Mouse (Mus musculus) cerebellum, adult (tissue): ENCODE data around the gene Mst1.
A peak's percentile ranks its signal among the peaks of the same experiment; 100 is the strongest.

ENCODE experiments used
- ATAC-seq: cut with Nextera tagmentation; 2 replicates; pipeline ENCODE4 v1.9.2; 2017; ENCODE audit warnings: mild to moderate bottlenecking, moderate library complexity, mixed read lengths; ENCODE audit not compliant: insufficient number of reproducible peaks, low FRiP score, low TSS enrichment

Gene Mst1

DNA sequence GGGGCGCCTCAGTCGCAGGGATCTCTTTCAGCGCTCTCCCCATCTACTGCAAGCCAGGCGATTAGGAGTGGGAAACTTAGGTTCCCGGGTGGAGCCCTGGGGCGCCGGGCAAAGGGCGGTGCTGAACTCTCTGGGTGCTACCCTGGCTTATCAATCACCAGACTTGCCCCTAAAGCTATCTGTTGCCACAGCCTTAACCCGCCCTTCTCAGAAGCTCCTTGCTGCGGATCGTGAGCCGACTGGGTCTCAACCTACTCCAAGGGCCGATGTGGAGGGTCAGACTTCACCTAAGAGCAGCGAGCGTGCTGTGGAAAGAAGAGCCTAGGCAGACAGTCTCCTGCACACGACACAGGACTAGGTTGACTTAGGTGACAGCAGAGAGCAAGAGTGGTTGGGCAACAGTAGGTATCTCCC is 14.8 kb downstream of the Mst1 start:
- no peak for ATAC-seq

- ATAC-seq = peak; percentile 32; the same call in 1 of the 2 replicates
These were observed 15.3 kb downstream of the Mst1 start for GRCm38 (mm10) chr9:108095518-108095917.

DNA sequence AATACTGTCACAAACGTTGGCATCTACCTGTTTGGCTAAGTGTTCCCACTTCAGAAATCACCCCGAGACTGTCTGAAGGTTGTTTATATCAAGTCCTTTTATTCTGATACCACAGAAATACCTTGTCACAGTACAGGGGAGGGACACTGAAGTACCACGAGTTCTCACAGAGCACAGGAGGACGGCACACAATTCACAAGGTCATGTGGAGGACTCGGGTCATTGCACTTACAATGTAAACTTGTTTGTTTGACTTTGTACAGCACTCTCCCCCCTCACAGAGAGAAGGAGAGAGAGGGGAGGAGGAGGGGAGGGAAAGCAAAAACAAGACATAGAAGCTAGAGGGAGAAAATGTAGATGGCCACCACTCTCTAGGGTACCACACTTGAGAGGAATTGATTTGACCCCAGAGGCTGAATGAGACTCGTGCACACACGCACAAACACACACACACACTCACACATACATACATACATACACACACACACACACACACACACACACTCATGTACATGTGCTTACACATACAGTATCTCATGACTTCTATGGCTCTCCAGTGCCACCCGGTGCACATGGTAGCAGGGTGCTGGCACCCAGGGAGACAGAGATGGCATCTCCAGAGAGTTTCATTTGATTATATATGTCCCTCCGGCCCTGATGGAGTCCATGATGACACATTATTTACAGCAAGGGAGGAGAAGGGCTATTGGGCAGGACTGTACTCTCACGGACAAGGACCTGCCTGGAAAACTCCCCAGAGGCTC is 15.9 kb downstream of the Mst1 start:
- no peak for ATAC-seq

DNA sequence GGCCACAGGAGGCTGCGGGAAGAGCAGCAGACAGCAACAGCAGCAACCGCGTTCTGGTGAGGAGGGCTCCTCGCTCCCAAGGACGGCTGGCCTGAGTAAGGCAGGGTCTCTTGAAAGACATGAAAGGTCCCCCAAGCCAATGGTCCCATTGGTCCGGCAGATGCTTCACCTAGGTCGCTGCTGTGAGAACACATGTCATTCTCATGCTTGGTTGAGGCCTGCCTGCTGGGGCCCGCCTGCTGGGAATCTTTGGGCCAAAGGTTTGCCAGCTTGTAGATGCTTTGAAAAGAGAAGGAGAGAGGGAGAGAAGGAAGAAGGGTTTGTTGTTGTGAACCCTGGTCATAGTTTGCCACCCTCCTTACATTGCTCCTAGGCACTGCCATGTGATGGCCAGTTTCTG is 19.4 kb downstream of the Mst1 start:
- ATAC-seq = no peak

GRCm38 (mm10) chr9:108104766-108105548 is 24.7 kb downstream of the Mst1 start:
- no peak for ATAC-seq

GRCm38 (mm10) chr9:108105549-108105863 is 25.3 kb downstream of the Mst1 start:
- no peak for ATAC-seq

DNA sequence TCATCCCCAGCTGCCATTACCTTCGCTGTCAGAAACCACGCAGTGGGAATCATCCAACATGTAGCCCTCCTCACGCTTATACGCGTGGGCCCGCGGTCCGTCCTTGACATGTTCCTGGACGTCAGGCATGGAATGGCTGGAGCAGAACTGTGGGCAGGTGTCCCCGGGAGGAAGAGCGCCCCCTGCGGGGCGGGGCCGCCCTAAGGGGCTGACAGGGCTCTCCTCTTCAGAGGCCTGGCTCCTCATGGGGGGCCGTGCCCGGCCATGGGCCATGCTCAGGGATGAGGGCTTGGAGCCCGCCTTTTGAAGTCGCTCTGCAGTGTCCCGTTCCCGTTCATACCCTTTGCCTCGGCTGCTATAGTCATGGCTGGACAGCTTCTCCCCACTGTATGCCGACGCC is 25.9 kb downstream of the Mst1 start:
- ATAC-seq = no peak

GRCm38 (mm10) chr9:108107867-108108266 is 27.6 kb downstream of the Mst1 start:
- ATAC-seq = no peak

- no peak for ATAC-seq
These were observed 29.9 kb downstream of the Mst1 start for GRCm38 (mm10) chr9:108110160-108110559.

DNA sequence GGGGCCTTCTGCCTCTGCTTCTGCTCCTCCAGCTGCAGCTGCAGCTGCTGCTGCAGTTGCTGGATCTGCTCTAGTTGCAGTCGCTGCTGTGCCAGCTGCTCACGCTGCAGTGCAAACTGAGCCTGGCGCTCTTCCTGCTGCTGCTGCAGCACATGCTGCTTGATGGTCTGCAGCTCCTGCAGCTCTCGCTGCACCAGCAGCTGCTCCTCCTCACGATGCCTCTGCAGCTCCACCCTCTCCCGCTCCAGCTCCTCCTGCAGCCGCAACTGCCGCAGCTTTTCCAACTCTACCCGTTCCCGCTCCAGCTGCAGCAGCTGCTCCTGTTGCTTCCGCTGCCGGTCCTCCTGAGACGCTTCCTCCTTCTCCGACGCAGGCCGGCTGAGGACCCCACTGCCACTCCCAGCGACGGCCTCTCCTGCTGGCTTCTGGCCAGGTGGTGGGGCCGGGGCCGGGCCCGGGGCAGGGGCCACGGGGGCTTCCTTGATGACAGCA is 30.9 kb downstream of the Mst1 start:
- ATAC-seq = no peak

DNA sequence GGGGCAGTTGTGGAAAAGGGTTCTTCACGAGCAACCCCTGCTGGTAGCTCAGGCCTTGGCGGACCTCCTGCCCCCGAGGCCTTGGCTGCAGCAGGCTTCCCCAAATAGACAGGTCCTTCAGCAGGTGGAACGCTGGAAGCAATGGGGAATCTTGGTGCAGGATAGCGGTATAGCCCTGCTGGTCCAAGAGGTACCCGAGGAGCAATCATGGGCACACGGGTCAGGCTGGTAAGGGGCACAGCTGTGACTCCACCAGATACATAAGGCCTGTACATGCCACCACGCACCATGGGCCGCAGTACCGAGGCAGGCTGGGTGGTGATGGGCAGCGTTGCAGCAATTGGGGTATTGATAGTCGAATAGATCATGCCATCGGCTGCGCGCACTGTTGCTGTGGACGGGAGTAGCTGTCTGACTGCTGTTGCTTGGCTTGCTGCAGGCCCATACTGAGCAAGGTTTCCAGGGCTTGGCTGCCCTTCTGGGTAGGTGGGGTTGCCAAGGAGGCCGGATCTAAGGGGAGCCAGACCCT is 31.4 kb downstream of the Mst1 start:
- no peak for ATAC-seq

GRCm38 (mm10) chr9:108112719-108113340 is 32.6 kb downstream of the Mst1 start:
- ATAC-seq = no peak; the same call in 1 of the 2 replicates

GRCm38 (mm10) chr9:108115290-108116077 is 35.2 kb downstream of the Mst1 start:
- no peak for ATAC-seq

GRCm38 (mm10) chr9:108117143-108117542 is 36.9 kb downstream of the Mst1 start:
- no peak for ATAC-seq

- ATAC-seq = 0 out of 2 replicates have a peak, but pooled peaks have one; percentile 27
These were observed 39.7 kb downstream of the Mst1 start for GRCm38 (mm10) chr9:108119891-108120411.

GRCm38 (mm10) chr9:108120671-108121070 is 40.4 kb downstream of the Mst1 start:
- no peak for ATAC-seq

DNA sequence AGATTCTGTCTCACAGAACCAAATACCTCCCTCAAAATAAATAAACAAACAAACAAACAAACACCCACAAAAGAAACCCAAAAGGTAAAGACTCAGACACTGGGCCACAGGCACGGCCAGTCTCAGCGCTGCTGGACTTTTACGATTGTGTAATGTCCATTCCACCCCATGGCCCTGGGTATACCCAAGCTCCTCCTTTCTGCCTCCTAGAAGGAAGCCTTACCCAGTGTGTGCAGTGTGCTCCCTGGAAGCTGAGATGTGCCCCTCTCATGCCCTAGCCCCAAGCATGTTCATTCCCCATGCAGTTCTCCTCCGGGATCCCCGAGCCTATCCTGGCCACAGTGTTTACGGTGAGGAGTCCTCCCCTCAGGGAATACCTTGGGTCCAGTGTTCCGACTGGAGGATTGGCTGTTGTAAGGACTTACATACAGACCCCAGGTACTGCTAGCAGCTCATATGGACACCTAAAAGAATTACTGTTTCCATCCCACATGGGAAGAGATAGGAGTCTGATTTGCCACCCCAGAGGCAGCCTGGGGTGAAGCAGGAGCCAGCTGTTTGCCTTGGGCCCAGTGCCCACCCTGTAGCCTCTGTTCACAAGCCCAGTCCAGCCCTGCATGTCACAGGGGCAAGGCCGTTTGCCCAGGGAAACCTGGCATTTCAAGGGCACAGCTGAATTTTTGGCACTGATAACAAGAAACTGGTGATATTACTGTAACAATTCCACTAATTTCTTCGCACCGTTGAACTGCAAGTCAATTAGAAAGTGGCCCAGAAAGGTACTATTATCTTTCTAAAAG is 41.1 kb downstream of the Mst1 start:
- no peak for ATAC-seq

DNA sequence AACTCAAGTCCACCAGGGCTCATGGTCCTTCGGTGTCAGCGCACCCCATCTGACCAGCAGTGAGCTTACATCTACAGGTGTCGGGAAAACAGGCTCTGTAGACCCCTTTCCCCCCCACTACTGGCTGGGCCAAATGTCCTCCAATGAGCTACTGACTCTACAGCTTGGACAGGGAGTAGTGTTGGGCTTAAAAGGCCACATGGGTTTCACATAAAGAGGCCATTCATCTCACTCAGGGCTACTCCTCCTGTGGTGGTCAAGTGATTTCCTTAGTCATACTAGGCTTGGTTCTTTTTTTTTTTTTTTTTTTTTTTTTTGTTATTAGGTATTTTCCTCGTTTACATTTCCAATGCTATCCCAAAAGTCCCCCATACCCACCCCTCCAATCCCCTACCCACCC is 43.7 kb downstream of the Mst1 start:
- no peak for ATAC-seq

DNA sequence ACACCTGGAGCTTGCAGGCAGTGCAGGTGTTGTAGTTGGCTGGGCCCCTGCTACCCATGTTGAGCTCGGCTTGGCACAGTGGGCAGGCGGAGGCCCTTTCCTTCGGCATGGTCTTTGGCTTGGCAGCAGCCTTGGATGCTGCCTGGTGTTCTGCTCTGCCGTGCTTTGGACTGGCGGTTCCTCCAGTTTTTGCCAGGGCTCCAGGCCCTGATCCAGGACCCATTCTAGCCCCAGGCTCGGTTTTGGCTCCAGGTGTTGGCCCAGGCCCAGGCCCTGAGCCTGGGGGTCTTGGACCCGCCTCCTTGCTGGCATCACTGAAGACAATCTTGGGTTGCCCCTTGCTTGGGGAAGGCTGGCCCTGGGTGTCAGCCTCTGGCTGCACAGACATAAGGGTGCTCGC is 45.5 kb downstream of the Mst1 start:
- no peak for ATAC-seq
